Mouse (Mus musculus): Measurements from ENCODE around the gene Olfr93. TPM values are rescaled to one million over a fixed set of nuclear protein-coding genes. Genes with fewer than 3 reads are reported as not detected.

Olfr93 gene
- polyA plus RNA-seq, 1 experiment from 2014 or later = not detected

- no peak for ATAC-seq (ENCODE audit: insufficient number of reproducible peaks, low FRiP score)
- no peaks in the 10 kb centered on the region for H3K9me3 ChIP-seq (replicated peaks)
- WGBS = 78% methylated on average over 2 of the region's 2 CpGs
These were observed 41.3 kb downstream of the Olfr93 start, which contains the start of gene Olfr92 for GRCm38 (mm10) chr17:37119988-37120387. Gene Olfr92 (minus strand): TSS chr17:37120088.

GRCm38 (mm10) chr17:37098178-37098577 is 63.1 kb downstream of the Olfr93 start, which contains the start of gene Olfr91:
Gene Olfr91 (minus strand): TSS chr17:37098278.
- 78% methylated on average over 1 of the region's 1 CpGs for WGBS
- Histone ChIP-seq H3K4me2 (no peak within 1 kb of the TSS), H3K9ac (no peak within 1 kb of the TSS), H3K27me3 (replicated peaks) (no peaks in the 10 kb centered on the region), H3K4me3 (no peak within 1 kb of the TSS), H3K4me1 (replicated peaks) (no peaks in the 10 kb centered on the region), H3K27ac (ENCODE audit: poor library complexity, severe bottlenecking) (no peak within 1 kb of the TSS), H3K9me3 (replicated peaks) (no peaks in the 10 kb centered on the region), H3K36me3 (no peaks in the 10 kb centered on the region)
- ATAC-seq (ENCODE audit: insufficient number of reproducible peaks, low FRiP score) = no peak

More at GRCm38 (mm10) chr17:37119988-37120387, 41.3 kb downstream of the Olfr93 start, which contains the start of gene Olfr92:
- Histone ChIP-seq H3K4me1 (replicated peaks) (no peaks in the 10 kb centered on the region), H3K9ac (no peak within 1 kb of the TSS), H3K36me3 (no peaks in the 10 kb centered on the region), H3K4me2 (no peak within 1 kb of the TSS), H3K4me3 (no peak within 1 kb of the TSS), H3K27me3 (replicated peaks) (no peaks in the 10 kb centered on the region), H3K27ac (ENCODE audit: poor library complexity, severe bottlenecking) (no peak within 1 kb of the TSS)

- no peaks in the 10 kb centered on the region for H3K36me3 ChIP-seq
- H3K27me3 ChIP-seq (replicated peaks) = no peaks in the 10 kb centered on the region
- ATAC-seq (ENCODE audit: insufficient number of reproducible peaks, low FRiP score) = no peak
- no peaks in the 10 kb centered on the region for H3K4me1 ChIP-seq (replicated peaks)
- H3K4me3 ChIP-seq = no peak overlapping the region
- no peak overlapping the region for H3K4me2 ChIP-seq
- WGBS = 74% methylated on average over 5 of the region's 5 CpGs
- no peak overlapping the region for H3K27ac ChIP-seq (ENCODE audit: poor library complexity, severe bottlenecking)
- no peaks in the 10 kb centered on the region for H3K9me3 ChIP-seq (replicated peaks)
- no peak overlapping the region for H3K9ac ChIP-seq
These were observed 68.0 kb downstream of the Olfr93 start for GRCm38 (mm10) chr17:37093289-37093688.

GRCm38 (mm10) chr17:37092198-37092597 is 69.1 kb downstream of the Olfr93 start:
- no peak overlapping the region for H3K4me3 ChIP-seq
- H3K9me3 ChIP-seq (replicated peaks) = no peaks in the 10 kb centered on the region
- no peaks in the 10 kb centered on the region for H3K27me3 ChIP-seq (replicated peaks)
- H3K36me3 ChIP-seq = no peaks in the 10 kb centered on the region
- WGBS = 67% methylated on average over 1 of the region's 1 CpGs
- no peak overlapping the region for H3K27ac ChIP-seq (ENCODE audit: poor library complexity, severe bottlenecking)
- H3K4me1 ChIP-seq (replicated peaks) = no peaks in the 10 kb centered on the region
- no peak overlapping the region for H3K9ac ChIP-seq
- no peak overlapping the region for H3K4me2 ChIP-seq
- ATAC-seq (ENCODE audit: insufficient number of reproducible peaks, low FRiP score) = no peak

Other genes with a start within 250 kb of the Olfr93 start
- not detected in 2 replicates for gene Rnf39, start 218.6 kb downstream of the Olfr93 start, polyA plus RNA-seq (2016; fragmentation: Nextera tagmentation; extraction: Ambion mirVana)
- 83.2 and 83.8 TPM in 2 replicates for gene Ppp1r11, start 209.8 kb downstream of the Olfr93 start, polyA plus RNA-seq (2016; fragmentation: Nextera tagmentation; extraction: Ambion mirVana)
- gene Znrd1, start 202.9 kb downstream of the Olfr93 start, polyA plus RNA-seq (2016; fragmentation: Nextera tagmentation; extraction: Ambion mirVana) = 37.5 and 40.3 TPM in 2 replicates
- 6.4 and 6.7 TPM in 2 replicates for gene Znrd1as, start 202.9 kb downstream of the Olfr93 start, polyA plus RNA-seq (2016; fragmentation: Nextera tagmentation; extraction: Ambion mirVana)
- 0.20 TPM in 1 of 2 replicates, not detected in the other for gene 2410137M14Rik, start 180.3 kb downstream of the Olfr93 start, polyA plus RNA-seq (2016; fragmentation: Nextera tagmentation; extraction: Ambion mirVana)
- gene H2-M5, start 172.0 kb downstream of the Olfr93 start, polyA plus RNA-seq (2016; fragmentation: Nextera tagmentation; extraction: Ambion mirVana) = 0.31 and 0.36 TPM in 2 replicates
- 60.0 and 64.4 TPM in 2 replicates for gene Zfp57, start 160.3 kb downstream of the Olfr93 start, polyA plus RNA-seq (2016; fragmentation: Nextera tagmentation; extraction: Ambion mirVana)
- gene Mog, start 138.1 kb downstream of the Olfr93 start, polyA plus RNA-seq (2016; fragmentation: Nextera tagmentation; extraction: Ambion mirVana) = 0.10 TPM in 1 of 2 replicates, not detected in the other
- 8.3 and 8.6 TPM in 2 replicates for gene Gabbr1, start 115.5 kb downstream of the Olfr93 start, polyA plus RNA-seq (2016; fragmentation: Nextera tagmentation; extraction: Ambion mirVana)
- 0.08 TPM in 1 of 2 replicates, not detected in the other for gene Olfr90, start 73.0 kb downstream of the Olfr93 start, polyA plus RNA-seq (2016; fragmentation: Nextera tagmentation; extraction: Ambion mirVana)
- gene Olfr91, start 63.2 kb downstream of the Olfr93 start, polyA plus RNA-seq (2016; fragmentation: Nextera tagmentation; extraction: Ambion mirVana) = 0.05 TPM in 1 of 2 replicates, not detected in the other
- gene Olfr92, start 41.4 kb downstream of the Olfr93 start, polyA plus RNA-seq (2016; fragmentation: Nextera tagmentation; extraction: Ambion mirVana) = not detected in 2 replicates
- gene Ubd, start 32.4 kb upstream of the Olfr93 start, polyA plus RNA-seq (2016; fragmentation: Nextera tagmentation; extraction: Ambion mirVana) = not detected in 2 replicates
- not detected in 2 replicates for gene Olfr94, start 39.5 kb upstream of the Olfr93 start, polyA plus RNA-seq (2016; fragmentation: Nextera tagmentation; extraction: Ambion mirVana)
- gene Olfr95, start 51.6 kb upstream of the Olfr93 start, polyA plus RNA-seq (2016; fragmentation: Nextera tagmentation; extraction: Ambion mirVana) = not detected in 2 replicates
- not detected in 2 replicates for gene Olfr96, start 58.7 kb upstream of the Olfr93 start, polyA plus RNA-seq (2016; fragmentation: Nextera tagmentation; extraction: Ambion mirVana)
- gene Olfr97, start 75.8 kb upstream of the Olfr93 start, polyA plus RNA-seq (2016; fragmentation: Nextera tagmentation; extraction: Ambion mirVana) = not detected in 2 replicates
- gene Olfr98, start 102.3 kb upstream of the Olfr93 start, polyA plus RNA-seq (2016; fragmentation: Nextera tagmentation; extraction: Ambion mirVana) = not detected in 2 replicates
- gene H2-M3, start 108.7 kb upstream of the Olfr93 start, polyA plus RNA-seq (2016; fragmentation: Nextera tagmentation; extraction: Ambion mirVana) = 0.57 and 0.74 TPM in 2 replicates
- gene Olfr99, start 122.0 kb upstream of the Olfr93 start, polyA plus RNA-seq (2016; fragmentation: Nextera tagmentation; extraction: Ambion mirVana) = not detected in 2 replicates
- not detected in 2 replicates for gene Olfr101, start 142.8 kb upstream of the Olfr93 start, polyA plus RNA-seq (2016; fragmentation: Nextera tagmentation; extraction: Ambion mirVana)
- gene Olfr102, start 155.6 kb upstream of the Olfr93 start, polyA plus RNA-seq (2016; fragmentation: Nextera tagmentation; extraction: Ambion mirVana) = not detected in 2 replicates
- not detected in 2 replicates for gene Olfr103, start 178.2 kb upstream of the Olfr93 start, polyA plus RNA-seq (2016; fragmentation: Nextera tagmentation; extraction: Ambion mirVana)
- gene Olfr104-ps, start 198.1 kb upstream of the Olfr93 start, polyA plus RNA-seq (2016; fragmentation: Nextera tagmentation; extraction: Ambion mirVana) = not detected in 2 replicates
- gene Olfr105-ps, start 217.5 kb upstream of the Olfr93 start, polyA plus RNA-seq (2016; fragmentation: Nextera tagmentation; extraction: Ambion mirVana) = not detected in 2 replicates
- not detected in 2 replicates for gene Olfr106-ps, start 228.9 kb upstream of the Olfr93 start, polyA plus RNA-seq (2016; fragmentation: Nextera tagmentation; extraction: Ambion mirVana)
- gene Olfr107, start 237.7 kb upstream of the Olfr93 start, polyA plus RNA-seq (2016; fragmentation: Nextera tagmentation; extraction: Ambion mirVana) = not detected in 2 replicates